ENCODE assay signal across 27 mouse cellular contexts in the genomic region with DNA sequence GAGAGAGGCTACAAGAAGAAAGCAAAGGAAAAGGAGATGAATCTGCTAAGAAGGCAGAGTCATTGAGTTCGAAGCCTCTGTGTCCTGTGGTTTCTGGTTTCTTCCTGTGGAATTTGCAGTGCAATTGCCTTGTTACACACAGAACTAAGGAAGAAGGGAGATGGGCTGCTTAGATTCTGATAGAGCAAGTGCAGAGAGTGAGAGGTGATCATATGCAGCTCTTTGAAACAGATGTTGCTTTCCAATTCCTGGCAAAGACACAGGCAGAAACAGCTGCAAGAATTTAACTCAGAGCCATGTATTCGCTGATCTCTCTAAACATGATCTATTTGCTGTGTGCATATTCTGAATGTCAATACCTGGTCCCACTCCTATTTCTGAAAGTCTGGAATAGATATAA.
DNase-seq lines count a peak whose midpoint lies in the region; ATAC-seq and TF ChIP-seq lines count a peak whose summit lies in the region.
"Had no signal": no experiment of that assay in that cellular context is flagged by ENCODE, and none has a peak within 500 bp of the region (broad histone marks: within the 10 kb centered on the region; RNA-seq: fewer than 3 reads in every experiment).

No protein-coding gene starts in this region.

- intact Hi-C loops in left cerebral cortex, postnatal 4 days (cut with DNase I): no loop called here

- WGBS in forebrain, postnatal 0 days: 75% methylated on average over 2 of the region's 2 CpGs
- 78% methylated on average over 2 of the region's 2 CpGs for WGBS in forebrain, embryonic 16.5 days
- 66% methylated on average over 2 of the region's 2 CpGs for WGBS in midbrain, postnatal 0 days
- WGBS in midbrain, embryonic 16.5 days: 70% methylated on average over 2 of the region's 2 CpGs

- no peaks in the 10 kb centered on the region for H3K27me3 ChIP-seq in forebrain, postnatal 0 days (ENCODE audit: insufficient read depth, low read length)
- H3K27me3 ChIP-seq in forebrain, embryonic 16.5 days (replicated peaks; ENCODE audit: control insufficient read depth, insufficient read depth, low read length): no peaks in the 10 kb centered on the region
- no peaks in the 10 kb centered on the region for H3K27me3 ChIP-seq in midbrain, postnatal 0 days (ENCODE audit: insufficient read depth, low read length)
- H3K27me3 ChIP-seq in midbrain, embryonic 16.5 days (ENCODE audit: control insufficient read depth, insufficient read depth, low read depth, low read length): no peaks in the 10 kb centered on the region
- H3K27me3 ChIP-seq: embryonic facial prominence, embryonic 15.5 days had no signal

- H3K4me2 ChIP-seq in forebrain, postnatal 0 days (ENCODE audit: low read depth): no peak overlapping the region
- H3K4me2 ChIP-seq in forebrain, embryonic 16.5 days (ENCODE audit: low read length): no peak overlapping the region
- H3K4me2 ChIP-seq in midbrain, postnatal 0 days (ENCODE audit: low read depth, low read length, poor library complexity, severe bottlenecking): no peak overlapping the region
- H3K4me2 ChIP-seq in midbrain, embryonic 16.5 days (ENCODE audit: low read length): no peak overlapping the region
- H3K4me2 ChIP-seq: embryonic facial prominence, embryonic 15.5 days had no signal

- no peaks in the 10 kb centered on the region for H3K4me1 ChIP-seq in forebrain, postnatal 0 days (ENCODE audit: insufficient read depth)
- no peaks in the 10 kb centered on the region for H3K4me1 ChIP-seq in forebrain, embryonic 16.5 days (replicated peaks; ENCODE audit: control insufficient read depth, insufficient read depth, low read length)
- H3K4me1 ChIP-seq in midbrain, postnatal 0 days (ENCODE audit: insufficient read depth, low read length): no peaks in the 10 kb centered on the region
- H3K4me1 ChIP-seq in midbrain, embryonic 16.5 days (ENCODE audit: control insufficient read depth, insufficient read depth, low read length): no peaks in the 10 kb centered on the region
- H3K4me1 ChIP-seq: midbrain, embryonic 10.5 days had no signal

- no peak for TF ChIP-seq POLR2A in brain, embryonic 14.5 days (IDR thresholded peaks at IDR 0.05; ENCODE audit: borderline replicate concordance, extremely low read depth, insufficient read depth, insufficient read length, poor library complexity, severe bottlenecking)

- no peaks in the 10 kb centered on the region for H3K36me3 ChIP-seq in forebrain, postnatal 0 days (ENCODE audit: insufficient read depth)
- H3K36me3 ChIP-seq in forebrain, embryonic 16.5 days (ENCODE audit: control insufficient read depth, insufficient read depth): no peaks in the 10 kb centered on the region
- no peaks in the 10 kb centered on the region for H3K36me3 ChIP-seq in midbrain, postnatal 0 days (ENCODE audit: insufficient read depth, low read length)
- no peaks in the 10 kb centered on the region for H3K36me3 ChIP-seq in midbrain, embryonic 16.5 days (ENCODE audit: control insufficient read depth, insufficient read depth, low read length)
- H3K36me3 ChIP-seq: embryonic facial prominence, embryonic 15.5 days; midbrain, embryonic 10.5 days had no signal

- ATAC-seq in forebrain, postnatal 0 days: no peak
- no peak for ATAC-seq in forebrain, embryonic 16.5 days
- no peak for ATAC-seq in midbrain, postnatal 0 days (ENCODE audit: low FRiP score)
- ATAC-seq in midbrain, embryonic 16.5 days: no peak
- ATAC-seq: activated CD4-positive, CD25-positive, alpha-beta regulatory T cell, adult 4 months; intestine, embryonic 16.5 days had no signal

- no peaks in the 10 kb centered on the region for H3K9me3 ChIP-seq in forebrain, postnatal 0 days (ENCODE audit: low read length)
- no peaks in the 10 kb centered on the region for H3K9me3 ChIP-seq in forebrain, embryonic 16.5 days (ENCODE audit: control insufficient read depth, low read length)
- no peaks in the 10 kb centered on the region for H3K9me3 ChIP-seq in midbrain, postnatal 0 days (ENCODE audit: low read length)
- H3K9me3 ChIP-seq in midbrain, embryonic 16.5 days (replicated peaks; ENCODE audit: control insufficient read depth, low read length, poor library complexity, severe bottlenecking): no peaks in the 10 kb centered on the region
- H3K9me3 ChIP-seq: embryonic facial prominence, embryonic 15.5 days; midbrain, embryonic 10.5 days had no signal

- H3K27ac ChIP-seq in forebrain, postnatal 0 days (ENCODE audit: low read depth, low read length): no peak overlapping the region
- H3K27ac ChIP-seq in forebrain, embryonic 16.5 days (ENCODE audit: low read length): no peak overlapping the region
- H3K27ac ChIP-seq in midbrain, postnatal 0 days (ENCODE audit: low read depth, low read length): no peak overlapping the region
- H3K27ac ChIP-seq in midbrain, embryonic 16.5 days (ENCODE audit: low read length): no peak overlapping the region
- H3K27ac ChIP-seq: embryonic facial prominence, embryonic 15.5 days; liver, embryonic 14.5 days; midbrain, embryonic 10.5 days had no signal

- no peak overlapping the region for H3K9ac ChIP-seq in forebrain, postnatal 0 days
- H3K9ac ChIP-seq in forebrain, embryonic 16.5 days (replicated peaks; ENCODE audit: low read depth, low read length): no peak overlapping the region
- H3K9ac ChIP-seq in midbrain, postnatal 0 days (replicated peaks; ENCODE audit: low read length, poor library complexity, severe bottlenecking): no peak overlapping the region
- no peak overlapping the region for H3K9ac ChIP-seq in midbrain, embryonic 16.5 days (ENCODE audit: low read depth, low read length)
- H3K9ac ChIP-seq: embryonic facial prominence, embryonic 15.5 days; liver, embryonic 14.5 days had no signal

- DNase-seq in forebrain, postnatal 0 days: peak; percentile 23
- DNase-seq in midbrain, postnatal 0 days (ENCODE audit: low spot score): peak; percentile 2
- peak; percentile 56 for DNase-seq in brain, embryonic 14.5 days (ENCODE audit: low read depth)
- no peak for DNase-seq in retina, postnatal 1 day
- DNase-seq in left cerebral cortex, postnatal 4 days: no peak
- DNase-seq: adrenal gland, adult 2 months; adrenal gland, postnatal 36 days; B cell, adult 2 months; cerebellum, adult 11 months; cerebellum, adult 9-10 months; embryo, embryonic 11 days; gastrocnemius, postnatal 14 days; kidney, adult 8-10 months; kidney, postnatal 14 days; layer of hippocampus, adult 9-11 months; liver; lung, adult 2 months; right cerebral cortex, adult 18-20 months; spleen, adult 18-20 months; thymus, postnatal 14 days had no signal

- H3K4me3 ChIP-seq in forebrain, postnatal 0 days (ENCODE audit: low read depth, low read length): no peak overlapping the region
- no peak overlapping the region for H3K4me3 ChIP-seq in forebrain, embryonic 16.5 days (replicated peaks; ENCODE audit: low read length)
- no peak overlapping the region for H3K4me3 ChIP-seq in midbrain, postnatal 0 days (ENCODE audit: low read depth, low read length)
- no peak overlapping the region for H3K4me3 ChIP-seq in midbrain, embryonic 16.5 days (ENCODE audit: low read depth, low read length)
- H3K4me3 ChIP-seq: embryonic facial prominence, embryonic 15.5 days; midbrain, embryonic 10.5 days had no signal

- TF ChIP-seq CTCF in forebrain, postnatal 0 days (IDR thresholded peaks at IDR 0.05; ENCODE audit: low read depth): no peak
- no peak for TF ChIP-seq CTCF in midbrain, postnatal 0 days (IDR thresholded peaks at IDR 0.05)
- no peak for TF ChIP-seq CTCF in brain, embryonic 14.5 days (IDR thresholded peaks at IDR 0.05; ENCODE audit: borderline replicate concordance, extremely low read depth, insufficient read depth, insufficient read length)

Comparison
In these comparisons a context has a peak if more than half of its experiments do, and no peak if none do; other contexts are left out.
1. DNase-seq: peak in forebrain, postnatal 0 days (single experiment), midbrain, postnatal 0 days (single experiment) and brain, embryonic 14.5 days (single experiment); none in retina, postnatal 1 day (single experiment) and left cerebral cortex, postnatal 4 days (single experiment).